Mouse (Mus musculus) heart, embryonic 10.5 days (tissue): ENCODE measurements around the gene Irgm2. TPM values are rescaled to one million over a fixed set of nuclear protein-coding genes. Genes with fewer than 3 reads are reported as not detected.

Experiments used
- DNase-seq: peaks from one replicate; pipeline ENCODE4 v3.0.0-alpha.2; 2017; ENCODE audit warnings: low spot score
- H3K27ac ChIP-seq: fragments of 300-500 bp; sonication (generic); 2 replicates; pipeline ENCODE4 v1.5.1; 2016; ENCODE audit warnings: mild to moderate bottlenecking
- H3K27me3 ChIP-seq: fragments of 300-500 bp; sonication (generic); 2 replicates; pipeline ENCODE4 v1.6.1; 2016; ENCODE audit warnings: mild to moderate bottlenecking; ENCODE audit not compliant: poor library complexity, insufficient read depth, severe bottlenecking
- H3K36me3 ChIP-seq: fragments of 300-500 bp; sonication (generic); 2 replicates; pipeline ENCODE4 v1.6.1; 2016; ENCODE audit warnings: mild to moderate bottlenecking, moderate library complexity
- H3K4me1 ChIP-seq: fragments of 300-500 bp; sonication (generic); 2 replicates; pipeline ENCODE4 v1.6.1; 2016; ENCODE audit warnings: mild to moderate bottlenecking
- H3K4me3 ChIP-seq: fragments of 300-500 bp; sonication (generic); 2 replicates; pipeline ENCODE4 v1.5.1; 2016; ENCODE audit warnings: mild to moderate bottlenecking, moderate library complexity
- H3K9me3 ChIP-seq: fragments of 300-500 bp; sonication (generic); 2 replicates; pipeline ENCODE4 v1.6.1; 2016; ENCODE audit warnings: mild to moderate bottlenecking, moderate library complexity
- WGBS: fragments of 180-500 bp; shearing (Covaris S2); methylation state at CpG from one replicate; pipeline ENCODE4 v1.1.7; 2016; 5-methylcytosine and 5-hydroxymethylcytosine counted together
- polyA plus RNA-seq: library from polyadenylated mRNA; unstranded; fragments of >200 nt; fragmentation: Nextera tagmentation; extraction: Ambion mirVana; gene quantifications from 2 replicates; pipeline ENCODE4 v1.2.1, GENCODE M21; 2016

The Irgm2 gene
- polyA plus RNA-seq, 1 experiment from 2014 or later: 0.90 TPM

DNA sequence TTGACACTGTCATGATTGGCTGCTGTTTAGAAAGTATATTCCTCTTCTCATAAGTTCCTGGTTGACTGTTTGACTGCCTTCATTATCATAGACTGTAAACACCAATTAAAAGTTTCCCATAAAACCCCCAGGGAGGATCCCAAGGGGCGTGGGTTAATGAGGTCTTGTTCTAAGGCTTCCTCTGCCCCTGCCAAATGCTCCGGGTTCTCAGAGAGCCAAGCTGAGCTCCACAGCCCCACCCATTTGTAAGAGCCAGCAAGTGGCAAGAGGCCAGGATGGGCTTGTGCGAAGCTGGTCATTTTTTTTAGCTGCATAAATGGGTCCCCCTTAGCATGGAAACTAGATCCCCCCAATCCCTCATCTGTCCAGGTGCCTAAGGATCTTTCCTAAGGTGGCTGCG, 47.9 kb downstream of the Irgm2 start:
- no peaks in the 10 kb centered on the region for H3K9me3 ChIP-seq
- H3K27ac ChIP-seq: no peak overlapping the region
- H3K27me3 ChIP-seq: no peaks in the 10 kb centered on the region
- no peaks in the 10 kb centered on the region for H3K4me1 ChIP-seq
- peak; percentile 7 for DNase-seq
- H3K36me3 ChIP-seq: no peaks in the 10 kb centered on the region
- 48% methylated on average over 4 of the region's 4 CpGs for WGBS
- no peak overlapping the region for H3K4me3 ChIP-seq

DNA sequence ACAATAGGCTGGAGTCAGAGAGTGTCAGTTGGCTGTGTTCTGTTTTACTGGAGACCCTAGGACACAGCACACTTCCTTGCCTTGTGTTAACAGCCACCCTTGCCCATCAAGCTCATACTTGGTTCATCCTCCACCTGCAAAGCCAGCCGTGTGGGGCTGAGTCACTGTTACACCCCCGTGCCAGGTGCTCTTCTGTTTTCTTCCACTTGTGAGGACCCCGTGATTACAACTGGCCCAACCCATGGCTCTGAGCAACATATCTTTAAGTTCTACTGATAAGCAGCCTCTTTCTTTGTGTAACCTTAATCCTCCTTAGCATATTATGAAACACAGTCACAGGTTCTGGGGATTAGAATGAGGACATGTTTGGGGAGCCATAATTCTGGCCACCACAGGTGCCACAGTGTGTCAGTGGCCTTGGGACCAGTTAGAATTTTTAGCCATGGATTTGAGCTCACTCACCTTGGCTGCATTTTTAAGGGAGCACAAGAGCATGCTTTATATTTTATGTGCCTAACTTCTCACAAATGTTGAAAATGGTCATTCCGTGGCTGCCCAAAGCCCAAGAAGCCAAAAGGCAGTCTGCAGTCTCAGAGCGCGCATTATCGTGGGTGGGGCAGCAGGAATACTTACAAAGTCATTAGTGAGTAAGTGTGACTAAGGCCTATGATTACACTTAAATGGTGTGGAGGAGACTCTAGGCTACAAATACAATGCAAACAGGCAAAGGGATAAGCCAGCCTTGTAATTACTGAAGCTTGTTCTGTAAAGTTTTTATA, 50.0 kb downstream of the Irgm2 start:
- Histone ChIP-seq H3K27ac (no peak overlapping the region), H3K4me3 (no peak overlapping the region), H3K27me3 (no peaks in the 10 kb centered on the region), H3K9me3 (no peaks in the 10 kb centered on the region), H3K36me3 (no peaks in the 10 kb centered on the region), H3K4me1 (no peaks in the 10 kb centered on the region)
- WGBS: 80% methylated on average over 7 of the region's 7 CpGs
- peak; percentile 39 for DNase-seq

DNA sequence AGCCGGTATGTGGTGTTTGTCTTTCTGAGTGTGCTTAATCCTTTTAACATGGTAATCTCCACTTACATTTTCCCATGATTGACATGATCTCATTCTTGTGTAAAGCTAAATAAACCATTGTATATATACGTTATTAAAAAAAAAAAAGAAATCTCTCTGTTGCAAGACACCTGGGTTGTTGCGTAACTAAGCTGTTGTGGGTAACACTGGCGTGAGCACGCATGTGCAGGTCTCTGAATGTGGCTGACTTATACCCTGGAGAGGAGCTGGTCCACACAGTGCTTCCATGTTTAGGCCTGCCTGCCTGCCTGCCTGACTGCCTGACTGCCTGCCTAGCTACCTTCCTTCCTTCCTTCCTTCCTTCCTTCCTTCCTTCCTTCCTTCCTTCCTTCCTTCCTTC, 51.1 kb downstream of the Irgm2 start:
- Histone ChIP-seq H3K4me1 (no peaks in the 10 kb centered on the region), H3K36me3 (no peaks in the 10 kb centered on the region), H3K27ac (no peak overlapping the region), H3K9me3 (no peaks in the 10 kb centered on the region), H3K4me3 (no peak overlapping the region), H3K27me3 (no peaks in the 10 kb centered on the region)
- no peak for DNase-seq
- 81% methylated on average over 5 of the region's 5 CpGs for WGBS

DNA sequence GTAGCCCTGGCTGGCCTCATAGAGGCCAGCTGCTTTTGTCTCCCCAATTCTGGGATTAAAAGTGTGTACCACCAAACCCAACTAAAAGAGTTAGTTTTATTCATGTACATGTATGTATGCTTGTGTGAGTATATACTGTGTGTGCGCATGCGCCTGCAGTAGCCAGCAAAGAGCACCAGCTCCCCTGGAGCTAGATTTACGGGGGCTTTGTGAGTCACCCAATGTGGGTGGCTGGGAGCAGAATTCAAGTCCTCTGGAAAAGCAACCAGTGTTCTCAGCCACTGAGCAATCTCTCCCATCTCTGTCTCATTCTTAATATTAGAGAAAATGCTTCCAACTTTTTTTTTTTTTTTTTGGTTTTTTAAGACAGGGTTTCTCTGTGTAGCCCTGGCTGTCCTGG, 55.0 kb downstream of the Irgm2 start:
- WGBS: 90% methylated on average over 3 of the region's 3 CpGs
- Histone ChIP-seq H3K9me3 (no peaks in the 10 kb centered on the region), H3K36me3 (no peaks in the 10 kb centered on the region), H3K27me3 (no peaks in the 10 kb centered on the region), H3K4me3 (no peak overlapping the region), H3K4me1 (no peaks in the 10 kb centered on the region), H3K27ac (no peak overlapping the region)
- no peak for DNase-seq

DNA sequence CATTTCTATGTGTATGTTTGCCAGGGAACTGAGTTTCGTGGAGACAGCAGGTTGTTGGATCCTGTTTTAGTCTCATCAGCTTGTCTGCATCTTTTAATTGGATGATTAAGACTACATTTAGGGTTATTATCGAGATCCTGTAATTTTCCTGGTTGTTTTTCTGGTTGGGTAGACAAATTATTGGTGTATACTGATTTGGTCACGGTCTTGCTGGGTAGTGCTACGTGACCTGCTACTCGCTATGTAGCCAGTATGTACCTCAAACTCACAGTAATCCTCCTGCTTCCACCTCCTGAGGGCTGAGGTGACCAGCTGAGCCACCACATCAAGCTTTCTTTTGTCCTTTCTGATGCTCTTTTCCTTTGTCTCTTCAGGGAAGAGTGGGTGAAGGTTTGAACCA, 58.4 kb downstream of the Irgm2 start:
- Histone ChIP-seq H3K27ac (no peak overlapping the region), H3K27me3 (no peaks in the 10 kb centered on the region)
- 85% methylated on average over 5 of the region's 5 CpGs for WGBS

DNA sequence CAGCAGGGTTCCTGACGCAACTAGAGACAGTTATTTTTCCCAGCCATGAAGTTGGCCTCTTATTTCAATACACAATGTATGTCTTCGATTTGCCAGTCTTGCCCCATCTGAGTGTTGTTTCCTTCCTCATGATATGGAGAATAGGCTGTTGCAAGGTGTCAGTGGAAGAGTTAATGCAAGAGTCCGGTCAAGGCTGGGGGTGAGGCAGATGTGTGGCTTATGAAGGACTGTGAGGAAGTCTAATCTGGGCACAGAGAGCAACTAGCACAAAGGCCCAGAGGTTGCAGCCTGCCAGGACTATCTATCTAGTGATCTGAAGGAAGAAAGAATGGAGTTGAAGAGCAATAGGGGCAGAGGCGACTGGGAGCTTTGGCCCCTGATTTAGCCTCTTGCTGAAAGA, 60.7 kb downstream of the Irgm2 start:
- Histone ChIP-seq H3K9me3 (no peaks in the 10 kb centered on the region), H3K27ac (no peak overlapping the region), H3K4me3 (no peak overlapping the region), H3K4me1 (no peaks in the 10 kb centered on the region), H3K36me3 (no peaks in the 10 kb centered on the region), H3K27me3 (no peaks in the 10 kb centered on the region)
- WGBS: 83% methylated on average over 4 of the region's 4 CpGs
- DNase-seq: peak; percentile 59

More for the DNA sequence above, 58.4 kb downstream of the Irgm2 start:
- H3K9me3 ChIP-seq: no peaks in the 10 kb centered on the region
- H3K4me1 ChIP-seq: no peaks in the 10 kb centered on the region
- DNase-seq: peak; percentile 61
- H3K36me3 ChIP-seq: no peaks in the 10 kb centered on the region
- H3K4me3 ChIP-seq: no peak overlapping the region

DNA sequence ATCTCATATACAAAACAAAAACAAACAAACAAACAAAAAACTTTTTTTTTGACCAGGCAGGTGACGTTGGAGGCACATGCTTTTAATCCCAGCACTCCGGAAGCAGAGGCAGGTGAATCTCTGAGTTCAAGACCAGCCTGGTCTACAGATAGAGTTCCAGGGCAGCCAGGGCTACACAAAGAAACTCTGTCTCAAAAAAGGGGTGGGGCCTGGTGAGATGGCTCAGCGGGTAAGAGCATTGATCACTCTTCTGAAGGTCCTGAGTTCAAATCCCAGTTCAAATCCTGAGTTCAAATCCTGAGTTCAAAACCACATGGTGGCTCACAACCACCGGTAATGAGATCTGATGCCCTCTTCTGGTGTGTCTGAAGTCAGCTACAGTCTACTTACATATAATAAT, 62.4 kb downstream of the Irgm2 start:
- WGBS: 81% methylated on average over 4 of the region's 4 CpGs
- H3K27ac ChIP-seq: no peak overlapping the region

DNA sequence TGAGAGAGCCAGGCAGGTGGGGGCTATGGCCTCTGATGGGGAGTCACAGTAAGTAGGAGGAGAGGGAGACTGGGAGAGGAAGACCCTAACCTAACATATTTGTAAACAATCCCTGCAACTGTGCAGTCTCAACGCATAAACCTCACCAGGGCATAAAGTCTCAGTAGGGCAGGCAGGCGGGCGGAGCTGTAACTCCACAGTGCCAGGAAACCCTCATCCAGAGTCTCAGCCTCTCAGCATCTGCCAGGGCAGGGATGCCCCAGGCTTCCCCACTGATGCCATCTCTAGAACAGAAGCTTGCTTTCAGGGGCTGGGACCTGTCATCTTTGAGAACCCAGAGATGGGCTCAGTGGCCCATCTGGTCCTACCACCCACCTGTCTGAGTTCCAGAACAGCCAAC, 62.9 kb downstream of the Irgm2 start:
- Histone ChIP-seq H3K9me3 (no peaks in the 10 kb centered on the region), H3K27me3 (no peaks in the 10 kb centered on the region), H3K36me3 (no peaks in the 10 kb centered on the region), H3K4me1 (no peaks in the 10 kb centered on the region), H3K4me3 (no peak overlapping the region), H3K27ac (no peak overlapping the region)
- DNase-seq: peak; percentile 74
- 83% methylated on average over 3 of the region's 3 CpGs for WGBS

More for the DNA sequence above, 62.4 kb downstream of the Irgm2 start:
- peak; percentile 61 for DNase-seq
- no peaks in the 10 kb centered on the region for H3K9me3 ChIP-seq
- no peaks in the 10 kb centered on the region for H3K27me3 ChIP-seq
- no peaks in the 10 kb centered on the region for H3K36me3 ChIP-seq
- H3K4me3 ChIP-seq: no peak overlapping the region
- H3K4me1 ChIP-seq: no peaks in the 10 kb centered on the region

DNA sequence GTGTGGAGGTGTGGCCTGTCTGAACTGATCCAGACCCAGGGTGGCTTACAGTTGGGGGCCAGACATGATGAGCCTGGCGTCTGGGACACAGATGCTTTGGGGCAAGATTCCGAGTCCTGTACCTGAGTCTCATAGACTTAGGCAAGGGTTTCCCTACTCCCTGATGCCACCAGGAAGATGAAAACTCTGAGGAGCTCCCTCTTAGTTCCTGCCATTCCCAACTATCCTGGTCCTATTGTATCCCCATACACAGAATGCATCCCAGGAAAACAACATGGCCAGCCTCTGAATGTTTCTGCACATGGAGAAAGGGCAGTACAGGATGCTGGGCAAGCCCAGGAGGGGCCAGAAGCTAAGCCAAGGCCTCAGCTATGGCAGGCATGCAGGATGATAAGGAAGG, 64.1 kb downstream of the Irgm2 start:
- Histone ChIP-seq H3K4me1 (no peaks in the 10 kb centered on the region), H3K27ac (no peak overlapping the region), H3K27me3 (no peaks in the 10 kb centered on the region), H3K36me3 (no peaks in the 10 kb centered on the region), H3K9me3 (no peaks in the 10 kb centered on the region), H3K4me3 (no peak overlapping the region)
- 77% methylated on average over 2 of the region's 2 CpGs for WGBS
- peak; percentile 71 for DNase-seq

DNA sequence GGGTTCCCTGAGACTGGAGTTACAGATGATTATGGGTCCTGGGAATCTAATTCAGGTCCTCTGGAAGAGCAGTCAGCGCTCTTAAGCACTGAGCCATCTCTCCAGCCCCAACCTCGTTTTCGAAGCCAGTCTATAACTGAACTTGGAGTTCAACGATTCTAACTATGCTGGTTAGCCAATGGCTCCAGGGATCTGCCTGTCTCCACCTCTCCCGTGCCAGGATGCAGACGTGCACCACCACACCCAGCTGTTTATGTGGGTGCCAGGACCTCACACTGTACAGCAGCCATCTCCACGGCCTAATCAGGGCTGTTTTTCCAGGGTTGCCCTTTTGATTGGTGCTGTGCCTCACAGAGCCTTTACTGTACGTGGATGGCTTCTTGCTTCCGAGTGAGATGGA, 65.1 kb downstream of the Irgm2 start:
- DNase-seq: peak; percentile 51
- no peaks in the 10 kb centered on the region for H3K36me3 ChIP-seq
- no peak overlapping the region for H3K4me3 ChIP-seq
- no peaks in the 10 kb centered on the region for H3K4me1 ChIP-seq
- H3K9me3 ChIP-seq: no peaks in the 10 kb centered on the region
- no peak overlapping the region for H3K27ac ChIP-seq
- 74% methylated on average over 9 of the region's 9 CpGs for WGBS
- H3K27me3 ChIP-seq: no peaks in the 10 kb centered on the region

DNA sequence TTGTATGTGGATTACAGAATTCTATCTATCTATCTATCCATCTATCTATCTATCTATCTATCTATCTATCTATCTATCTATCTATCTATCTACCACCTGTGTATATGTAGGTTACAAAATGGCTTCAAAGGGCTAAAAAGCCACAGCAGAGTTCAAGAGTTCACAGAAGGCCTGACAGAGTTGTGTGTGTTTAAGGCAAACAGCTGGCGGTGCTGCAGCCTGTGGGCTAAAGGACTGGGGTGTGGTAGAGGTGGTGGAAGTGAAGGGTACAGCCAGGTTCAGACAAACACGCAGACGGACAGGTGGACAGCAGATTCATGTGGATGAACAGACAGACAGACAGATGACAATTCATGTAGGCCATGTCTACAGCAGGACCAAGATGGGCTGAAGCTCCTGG, 68.9 kb downstream of the Irgm2 start:
- no peaks in the 10 kb centered on the region for H3K4me1 ChIP-seq
- H3K27ac ChIP-seq: no peak overlapping the region
- H3K9me3 ChIP-seq: no peaks in the 10 kb centered on the region
- no peak overlapping the region for H3K4me3 ChIP-seq
- 90% methylated on average over 3 of the region's 3 CpGs for WGBS
- DNase-seq: peak; percentile 7
- no peaks in the 10 kb centered on the region for H3K27me3 ChIP-seq
- no peaks in the 10 kb centered on the region for H3K36me3 ChIP-seq
